Mouse (Mus musculus): ENCODE results near the gene Wnt2. TPM values are rescaled to one million over a fixed set of nuclear protein-coding genes. Genes with fewer than 3 reads are reported as not detected.

The Wnt2 gene
- polyA plus RNA-seq, 1 experiment from 2014 or later: 2.1 TPM

GRCm38 (mm10) chr6:17968467-17969144 is 61.8 kb downstream of the Wnt2 start:
- DNase-seq (ENCODE audit: low spot score) (peak; percentile 94), ATAC-seq (ENCODE audit: low FRiP score) (peak; percentile 96)
- no peaks in the 10 kb centered on the region for H3K9me3 ChIP-seq (ENCODE audit: control insufficient read depth, low read length)
- no peak overlapping the region for H3K4me3 ChIP-seq (ENCODE audit: low read depth, low read length)
- H3K27ac ChIP-seq (ENCODE audit: low read depth, low read length): no peak overlapping the region
- H3K27me3 ChIP-seq (ENCODE audit: control insufficient read depth, insufficient read depth, low read length): no peaks in the 10 kb centered on the region
- H3K36me3 ChIP-seq (ENCODE audit: control insufficient read depth, insufficient read depth, low read length): no peaks in the 10 kb centered on the region
- WGBS: 74% methylated on average over 1 of the region's 1 CpGs
- no peak overlapping the region for H3K4me2 ChIP-seq (replicated peaks; ENCODE audit: low read depth, low read length)
- no peaks in the 10 kb centered on the region for H3K4me1 ChIP-seq (replicated peaks; ENCODE audit: control insufficient read depth, insufficient read depth, low read length)
- no peak overlapping the region for H3K9ac ChIP-seq (ENCODE audit: low read depth, low read length)

DNA sequence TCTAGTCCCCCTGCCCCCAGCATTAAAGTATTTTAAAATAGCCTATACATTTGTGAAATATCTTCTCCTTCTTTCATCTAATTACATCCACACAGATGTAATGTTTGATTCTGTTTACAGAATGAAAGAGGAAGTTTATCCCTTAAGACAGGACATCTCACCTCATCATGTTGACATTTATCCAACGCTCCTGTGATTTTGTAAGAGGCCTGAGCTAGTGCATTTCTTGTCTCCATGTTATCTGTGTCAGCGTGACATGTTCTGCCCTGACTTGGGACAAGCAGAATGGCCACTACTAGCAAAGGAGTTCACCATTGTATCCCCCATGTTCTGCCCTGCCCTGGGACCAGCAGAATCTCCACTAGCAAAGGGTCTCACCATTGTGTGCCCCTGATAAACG is 66.9 kb downstream of the Wnt2 start:
- Histone ChIP-seq H3K9ac (ENCODE audit: low read depth, low read length) (no peak overlapping the region), H3K4me1 (replicated peaks; ENCODE audit: control insufficient read depth, insufficient read depth, low read length) (no peaks in the 10 kb centered on the region), H3K9me3 (ENCODE audit: control insufficient read depth, low read length) (no peaks in the 10 kb centered on the region), H3K4me3 (ENCODE audit: low read depth, low read length) (no peak overlapping the region), H3K27me3 (ENCODE audit: control insufficient read depth, insufficient read depth, low read length) (no peaks in the 10 kb centered on the region), H3K36me3 (ENCODE audit: control insufficient read depth, insufficient read depth, low read length) (no peaks in the 10 kb centered on the region), H3K27ac (ENCODE audit: low read depth, low read length) (no peak overlapping the region), H3K4me2 (replicated peaks; ENCODE audit: low read depth, low read length) (no peak overlapping the region)
- DNase-seq (ENCODE audit: low spot score) (no peak), ATAC-seq (ENCODE audit: low FRiP score) (no peak)
- 81% methylated on average over 3 of the region's 3 CpGs for WGBS

DNA sequence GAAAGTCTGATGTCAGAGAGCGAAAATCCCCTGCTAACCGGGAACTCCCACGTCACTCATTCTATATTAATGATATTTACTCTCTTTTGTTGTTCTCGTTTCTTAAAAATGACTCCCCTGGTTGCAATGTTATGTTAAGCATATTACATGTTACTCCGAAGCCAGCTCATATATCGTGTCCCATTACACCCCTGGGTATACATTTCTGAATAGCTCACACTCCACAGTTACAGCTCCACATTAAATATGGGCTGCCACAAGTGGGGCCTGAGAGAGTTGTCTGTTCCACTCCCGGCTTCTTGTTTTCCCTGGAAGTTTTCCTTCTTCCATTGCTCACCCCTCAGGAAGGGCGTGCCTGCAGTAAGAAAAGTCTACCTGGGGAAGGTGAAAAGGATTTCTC is 78.6 kb downstream of the Wnt2 start:
- Histone ChIP-seq H3K4me2 (replicated peaks; ENCODE audit: low read depth, low read length) (no peak overlapping the region), H3K27ac (ENCODE audit: low read depth, low read length) (no peak overlapping the region), H3K4me1 (replicated peaks; ENCODE audit: control insufficient read depth, insufficient read depth, low read length) (no peaks in the 10 kb centered on the region), H3K36me3 (ENCODE audit: control insufficient read depth, insufficient read depth, low read length) (no peaks in the 10 kb centered on the region), H3K27me3 (ENCODE audit: control insufficient read depth, insufficient read depth, low read length) (no peaks in the 10 kb centered on the region), H3K4me3 (ENCODE audit: low read depth, low read length) (no peak overlapping the region), H3K9ac (ENCODE audit: low read depth, low read length) (no peak overlapping the region), H3K9me3 (ENCODE audit: control insufficient read depth, low read length) (no peaks in the 10 kb centered on the region)
- DNase-seq (ENCODE audit: low spot score) (no peak), ATAC-seq (ENCODE audit: low FRiP score) (no peak)
- 91% methylated on average over 8 of the region's 8 CpGs for WGBS

- Histone ChIP-seq H3K4me1 (replicated peaks; ENCODE audit: control insufficient read depth, insufficient read depth, low read length) (no peaks in the 10 kb centered on the region), H3K4me3 (ENCODE audit: low read depth, low read length) (no peak overlapping the region), H3K4me2 (replicated peaks; ENCODE audit: low read depth, low read length) (no peak overlapping the region), H3K27me3 (ENCODE audit: control insufficient read depth, insufficient read depth, low read length) (no peaks in the 10 kb centered on the region), H3K27ac (ENCODE audit: low read depth, low read length) (no peak overlapping the region), H3K9me3 (ENCODE audit: control insufficient read depth, low read length) (no peaks in the 10 kb centered on the region), H3K9ac (ENCODE audit: low read depth, low read length) (no peak overlapping the region), H3K36me3 (ENCODE audit: control insufficient read depth, insufficient read depth, low read length) (no peaks in the 10 kb centered on the region)
- 94% methylated on average over 5 of the region's 5 CpGs for WGBS
- no peak for DNase-seq (ENCODE audit: low spot score)
- no peak for ATAC-seq (ENCODE audit: low FRiP score)
Measured at GRCm38 (mm10) chr6:17949103-17949502, 81.3 kb downstream of the Wnt2 start.

DNA sequence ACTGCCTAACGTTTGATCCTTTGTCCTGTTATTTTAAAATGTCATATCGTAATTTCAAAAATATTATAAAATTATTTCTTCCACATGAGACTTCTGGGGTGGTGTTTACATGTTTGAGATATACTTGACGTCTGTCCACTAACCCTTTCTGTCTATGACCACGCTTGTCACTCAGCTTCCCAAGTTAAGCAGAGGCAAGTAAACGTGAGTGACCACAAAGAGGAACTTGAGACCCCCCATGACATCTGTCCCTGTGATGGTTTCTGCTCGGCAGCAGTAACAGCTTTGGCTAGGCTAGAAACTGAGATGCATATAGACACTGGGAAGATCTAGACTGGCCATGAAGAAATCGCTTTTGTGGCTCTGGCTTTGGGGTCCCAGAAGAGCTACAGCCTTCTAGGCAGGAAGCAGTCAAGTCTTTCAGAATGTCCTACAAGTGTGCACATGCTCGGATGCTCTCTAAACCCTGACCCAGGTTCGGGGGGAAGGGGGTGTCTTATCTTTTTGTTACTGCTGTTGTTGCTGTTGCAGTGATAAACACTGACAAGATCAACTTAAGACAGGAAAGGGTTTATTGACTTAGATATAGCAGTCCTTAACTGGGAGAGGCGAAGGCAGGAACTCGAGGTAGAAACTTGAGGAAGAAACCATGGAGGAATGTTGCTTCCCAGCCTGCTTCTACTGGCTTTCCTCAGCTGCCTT is 83.1 kb downstream of the Wnt2 start:
- no peak overlapping the region for H3K4me2 ChIP-seq (replicated peaks; ENCODE audit: low read depth, low read length)
- ATAC-seq (ENCODE audit: low FRiP score) (no peak), DNase-seq (ENCODE audit: low spot score) (no peak)
- no peak overlapping the region for H3K27ac ChIP-seq (ENCODE audit: low read depth, low read length)
- no peak overlapping the region for H3K4me3 ChIP-seq (ENCODE audit: low read depth, low read length)
- H3K9me3 ChIP-seq (ENCODE audit: control insufficient read depth, low read length): no peaks in the 10 kb centered on the region
- peaks cover 1% of the 10 kb centered on the region; the same call in 1 of the 2 replicates for H3K4me1 ChIP-seq (replicated peaks; ENCODE audit: control insufficient read depth, insufficient read depth, low read length)
- no peak overlapping the region for H3K9ac ChIP-seq (ENCODE audit: low read depth, low read length)
- H3K36me3 ChIP-seq (ENCODE audit: control insufficient read depth, insufficient read depth, low read length): no peaks in the 10 kb centered on the region
- WGBS: 79% methylated on average over 11 of the region's 11 CpGs
- no peaks in the 10 kb centered on the region for H3K27me3 ChIP-seq (ENCODE audit: control insufficient read depth, insufficient read depth, low read length)

DNA sequence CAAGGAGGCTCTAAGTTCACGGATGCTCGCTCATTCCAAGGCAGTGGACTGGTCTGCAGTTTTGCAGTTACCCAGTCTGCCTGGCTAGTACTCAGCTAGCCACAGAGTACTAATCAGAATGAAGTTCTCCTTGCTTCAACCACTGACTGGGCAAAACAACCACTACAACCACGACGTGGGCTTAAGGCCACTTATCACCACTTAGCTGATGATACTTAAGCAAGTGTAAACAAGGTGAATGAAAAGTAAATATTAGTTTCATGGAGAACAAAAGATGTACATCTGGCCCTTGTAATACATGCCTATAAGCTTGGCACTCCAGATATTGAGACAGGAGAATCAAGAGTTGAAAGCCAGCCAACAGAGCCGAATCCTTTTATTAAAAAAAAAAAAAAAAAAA is 83.9 kb downstream of the Wnt2 start:
- Histone ChIP-seq H3K9ac (ENCODE audit: low read depth, low read length) (no peak overlapping the region), H3K27me3 (ENCODE audit: control insufficient read depth, insufficient read depth, low read length) (no peaks in the 10 kb centered on the region), H3K4me1 (replicated peaks; ENCODE audit: control insufficient read depth, insufficient read depth, low read length) (peaks cover 8% of the 10 kb centered on the region), H3K27ac (ENCODE audit: low read depth, low read length) (no peak overlapping the region), H3K36me3 (ENCODE audit: control insufficient read depth, insufficient read depth, low read length) (no peaks in the 10 kb centered on the region), H3K4me2 (replicated peaks; ENCODE audit: low read depth, low read length) (no peak overlapping the region), H3K4me3 (ENCODE audit: low read depth, low read length) (no peak overlapping the region), H3K9me3 (ENCODE audit: control insufficient read depth, low read length) (no peaks in the 10 kb centered on the region)
- DNase-seq (ENCODE audit: low spot score) (no peak), ATAC-seq (ENCODE audit: low FRiP score) (no peak)
- WGBS: 82% methylated on average over 5 of the region's 5 CpGs

DNA sequence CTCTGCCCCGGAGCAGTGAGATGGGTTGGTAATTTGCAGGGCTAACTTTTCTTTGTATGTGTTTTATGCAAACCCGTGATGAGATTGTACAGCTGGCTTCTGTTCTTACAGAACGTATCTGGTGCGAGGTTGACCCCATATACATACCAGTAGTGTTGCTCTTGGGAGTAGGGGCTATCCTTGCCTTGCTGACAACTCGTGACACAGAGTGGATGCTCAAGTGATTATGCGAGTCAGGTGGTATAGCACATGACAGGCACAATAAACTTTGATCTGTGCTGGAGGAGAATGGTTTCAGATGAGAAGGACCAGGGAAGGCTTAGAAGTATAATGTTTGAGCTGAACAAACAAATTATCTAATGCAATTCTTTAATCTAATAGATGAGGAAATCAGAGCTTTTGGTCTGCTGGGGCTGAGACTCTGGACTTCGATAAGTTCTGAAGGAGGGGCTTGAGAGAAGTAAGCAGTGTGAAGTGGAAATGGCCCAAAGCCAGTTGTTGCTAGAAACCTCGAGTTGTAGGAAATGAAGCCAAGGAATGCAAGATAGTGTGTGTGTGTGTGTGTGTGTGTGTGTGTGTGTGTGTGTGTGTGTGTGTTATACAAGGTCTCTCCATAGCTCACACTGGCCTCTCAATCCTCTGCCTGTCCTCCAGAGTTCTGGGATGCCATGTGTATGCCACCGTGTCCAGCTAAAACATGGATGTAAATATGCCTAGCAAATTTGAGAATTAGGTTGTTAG is 86.3 kb downstream of the Wnt2 start:
- ATAC-seq (ENCODE audit: low FRiP score) (no peak), DNase-seq (ENCODE audit: low spot score) (no peak)
- Histone ChIP-seq H3K27me3 (ENCODE audit: control insufficient read depth, insufficient read depth, low read length) (no peaks in the 10 kb centered on the region), H3K9ac (ENCODE audit: low read depth, low read length) (no peak overlapping the region), H3K36me3 (ENCODE audit: control insufficient read depth, insufficient read depth, low read length) (no peaks in the 10 kb centered on the region), H3K4me1 (replicated peaks; ENCODE audit: control insufficient read depth, insufficient read depth, low read length) (peaks cover 8% of the 10 kb centered on the region), H3K9me3 (ENCODE audit: control insufficient read depth, low read length) (no peaks in the 10 kb centered on the region), H3K27ac (ENCODE audit: low read depth, low read length) (no peak overlapping the region), H3K4me2 (replicated peaks; ENCODE audit: low read depth, low read length) (no peak overlapping the region), H3K4me3 (ENCODE audit: low read depth, low read length) (no peak overlapping the region)
- WGBS: 83% methylated on average over 9 of the region's 9 CpGs

GRCm38 (mm10) chr6:17942344-17942743 is 88.0 kb downstream of the Wnt2 start:
- peak overlapping the region; percentile 24; the same call in 1 of the 2 replicates for H3K27ac ChIP-seq (ENCODE audit: low read depth, low read length)
- no peak overlapping the region for H3K9ac ChIP-seq (ENCODE audit: low read depth, low read length)
- ATAC-seq (ENCODE audit: low FRiP score): peak; percentile 50
- no peaks in the 10 kb centered on the region for H3K36me3 ChIP-seq (ENCODE audit: control insufficient read depth, insufficient read depth, low read length)
- H3K4me1 ChIP-seq (replicated peaks; ENCODE audit: control insufficient read depth, insufficient read depth, low read length): peaks cover 8% of the 10 kb centered on the region
- no peaks in the 10 kb centered on the region for H3K27me3 ChIP-seq (ENCODE audit: control insufficient read depth, insufficient read depth, low read length)
- DNase-seq (ENCODE audit: low spot score): peak; percentile 13
- WGBS: 44% methylated on average over 7 of the region's 7 CpGs
- H3K4me3 ChIP-seq (ENCODE audit: low read depth, low read length): no peak overlapping the region
- H3K9me3 ChIP-seq (ENCODE audit: control insufficient read depth, low read length): no peaks in the 10 kb centered on the region
- no peak overlapping the region for H3K4me2 ChIP-seq (replicated peaks; ENCODE audit: low read depth, low read length)

Data from hindbrain, embryonic 11.5 days (tissue).